8 mouse cellular contexts compared by ENCODE assay signal in the genomic region with DNA sequence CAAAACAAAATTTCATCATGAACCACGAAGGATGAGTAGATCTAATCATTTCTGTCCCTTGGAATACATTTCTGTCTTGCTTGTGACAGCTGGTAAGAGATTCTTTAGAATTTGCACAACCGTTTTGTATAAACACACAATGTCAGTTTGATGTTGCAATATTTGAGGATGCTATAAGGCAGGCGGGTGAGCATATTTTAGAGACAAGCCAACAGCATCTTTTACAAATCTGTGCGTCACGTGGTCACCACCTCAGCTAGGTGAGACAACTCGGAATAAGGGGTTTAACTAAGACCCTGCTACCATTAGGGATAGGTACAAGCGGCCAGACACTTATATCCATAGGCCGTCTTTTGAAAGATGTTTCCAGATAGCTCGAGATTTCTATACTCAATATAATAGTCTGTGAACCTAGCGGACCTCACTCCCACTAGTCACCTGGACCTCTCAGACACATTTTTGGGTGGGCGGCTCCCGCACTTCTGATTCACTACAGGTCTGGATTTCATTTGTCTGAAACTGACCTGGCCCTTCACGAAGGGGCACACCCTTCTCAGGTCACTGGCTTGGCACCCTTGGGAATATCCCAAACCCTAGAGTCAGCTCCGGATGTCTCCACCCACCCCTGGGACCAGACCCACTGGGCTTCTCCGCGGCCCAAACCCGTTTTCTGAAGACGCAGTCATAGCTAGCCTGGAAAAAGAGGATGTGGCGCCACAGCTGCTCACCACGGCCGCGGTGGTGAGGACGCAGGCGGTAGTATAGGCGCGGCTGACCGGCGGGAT. TPM values are rescaled to one million over a fixed set of nuclear protein-coding genes. Genes with fewer than 3 reads are reported as not detected.
DNase-seq lines count a peak whose midpoint lies in the region; ATAC-seq and TF ChIP-seq lines count a peak whose summit lies in the region.

No protein-coding gene starts in this region.

- 0 out of 2 replicates have a peak, but pooled peaks cover 3% of the 10 kb centered on the region for H3K4me1 ChIP-seq in brown adipose tissue, adult 24 weeks (ENCODE audit: control insufficient read depth, insufficient read depth, insufficient read length, low read length)
- peaks cover 30% of the 10 kb centered on the region for H3K4me1 ChIP-seq in hindbrain, embryonic 12.5 days
- peaks cover 27% of the 10 kb centered on the region for H3K4me1 ChIP-seq in midbrain, embryonic 14.5 days (ENCODE audit: control insufficient read depth, insufficient read depth, low read length)

- peaks cover 5% of the 10 kb centered on the region; the same call in 1 of the 2 replicates for H3K36me3 ChIP-seq in hindbrain, embryonic 12.5 days
- 0 out of 2 replicates have a peak, but pooled peaks cover 11% of the 10 kb centered on the region for H3K36me3 ChIP-seq in midbrain, embryonic 14.5 days (ENCODE audit: control insufficient read depth, insufficient read depth, low read length)

- peak overlapping the region; percentile 86 for H3K9ac ChIP-seq in hindbrain, embryonic 12.5 days
- peak overlapping the region; percentile 90 for H3K9ac ChIP-seq in midbrain, embryonic 14.5 days (replicated peaks; ENCODE audit: low read length)

- H3K4me3 ChIP-seq in layer of hippocampus, adult 2 months = peak overlapping the region; percentile 82
- peak overlapping the region; percentile 77 for H3K4me3 ChIP-seq in brown adipose tissue, adult 24 weeks (ENCODE audit: insufficient read depth, low read depth, low read length)
- peak overlapping the region; percentile 90 for H3K4me3 ChIP-seq in hindbrain, embryonic 12.5 days
- H3K4me3 ChIP-seq in midbrain, embryonic 14.5 days (replicated peaks; ENCODE audit: low read depth, low read length) = peak overlapping the region; percentile 96

- H3K9me3 ChIP-seq in hindbrain, embryonic 12.5 days (replicated peaks) = no peaks in the 10 kb centered on the region
- H3K9me3 ChIP-seq in midbrain, embryonic 14.5 days (ENCODE audit: control insufficient read depth, low read length) = no peaks in the 10 kb centered on the region

- ATAC-seq in hindbrain, embryonic 12.5 days (ENCODE audit: low FRiP score) = no peak; the same call in 1 of the 2 replicates
- no peak; the same call in 1 of the 2 replicates for ATAC-seq in midbrain, embryonic 14.5 days (ENCODE audit: low FRiP score, low TSS enrichment)

- H3K27ac ChIP-seq in layer of hippocampus, adult 2 months = peak overlapping the region; percentile 94
- peak overlapping the region; percentile 81 for H3K27ac ChIP-seq in brown adipose tissue, adult 24 weeks (replicated peaks; ENCODE audit: low read depth, low read length)
- peak overlapping the region; percentile 81 for H3K27ac ChIP-seq in hindbrain, embryonic 12.5 days
- peak overlapping the region; percentile 83 for H3K27ac ChIP-seq in midbrain, embryonic 14.5 days (replicated peaks; ENCODE audit: low read depth, low read length)

- no peak for TF ChIP-seq CTCF in layer of hippocampus, adult 2 months (conservative IDR thresholded peaks at IDR 0.05)

- H3K27me3 ChIP-seq in hindbrain, embryonic 12.5 days = no peaks in the 10 kb centered on the region
- no peaks in the 10 kb centered on the region for H3K27me3 ChIP-seq in midbrain, embryonic 14.5 days (ENCODE audit: control insufficient read depth, insufficient read depth, low read length)

- no peak for DNase-seq in layer of hippocampus, adult 2 months (ENCODE audit: low spot score in 2 of 2)
- no peak for DNase-seq in layer of hippocampus, postnatal 10 days (ENCODE audit: low spot score in 2 of 2)
- DNase-seq in midbrain, embryonic 14.5 days = no peak
- DNase-seq in urinary bladder, postnatal 4 days (ENCODE audit: low spot score in 2 of 2) = no peak
- DNase-seq in right cerebral cortex, postnatal 25 days = no peak
- no peak for DNase-seq in layer of hippocampus, postnatal 14 days (ENCODE audit: low spot score in 2 of 2)

- WGBS in hindbrain, embryonic 12.5 days = 7% methylated on average over 28 of the region's 28 CpGs
- WGBS in midbrain, embryonic 14.5 days = 6% methylated on average over 28 of the region's 28 CpGs

- peak overlapping the region; percentile 83 for H3K4me2 ChIP-seq in hindbrain, embryonic 12.5 days (replicated peaks)
- H3K4me2 ChIP-seq in midbrain, embryonic 14.5 days (ENCODE audit: low read length) = peak overlapping the region; percentile 74

RNA-seq across cellular contexts. Expression of gene Mis12, which starts 0.8 kb away (rescaled TPM):
- total RNA-seq in layer of hippocampus, adult 2 months (2021) = 10 to 100 TPM; 13.7 to 15.5 TPM
- 10 to 100 TPM; 10.1 to 13.5 TPM for total RNA-seq in layer of hippocampus, postnatal 10 days (2021)
- polyA plus RNA-seq in brown adipose tissue, adult 24 weeks (2012; ENCODE audit: insufficient read depth, insufficient read length, missing spikeins) = 6.8 and 13.4 TPM in 2 replicates
- 49.7 and 53.4 TPM in 2 replicates for polyA plus RNA-seq in hindbrain, embryonic 12.5 days (2016; fragmentation: Nextera tagmentation; extraction: Ambion mirVana)
- polyA plus RNA-seq in midbrain, embryonic 14.5 days (2014; fragmentation: Nextera tagmentation; extraction: Ambion mirVana) = 20.9 and 29.7 TPM in 2 replicates
- 10 to 100 TPM in 1 of 2 experiments, 1 to 10 TPM in 1; 9.7 to 13.1 TPM for total RNA-seq in layer of hippocampus, postnatal 14 days (2021)

RNA-seq across cellular contexts. Expression of gene Derl2, which starts 1.0 kb away (rescaled TPM):
- 10 to 100 TPM; 22.6 to 25.5 TPM for total RNA-seq in layer of hippocampus, adult 2 months (2021)
- total RNA-seq in layer of hippocampus, postnatal 10 days (2021) = 10 to 100 TPM; 20.8 to 23.0 TPM
- 45.4 and 48.1 TPM in 2 replicates for polyA plus RNA-seq in brown adipose tissue, adult 24 weeks (2012; ENCODE audit: insufficient read depth, insufficient read length, missing spikeins)
- 41.1 and 44.8 TPM in 2 replicates for polyA plus RNA-seq in hindbrain, embryonic 12.5 days (2016; fragmentation: Nextera tagmentation; extraction: Ambion mirVana)
- polyA plus RNA-seq in midbrain, embryonic 14.5 days (2014; fragmentation: Nextera tagmentation; extraction: Ambion mirVana) = 23.3 and 35.7 TPM in 2 replicates
- total RNA-seq in layer of hippocampus, postnatal 14 days (2021) = 10 to 100 TPM; 19.4 to 22.0 TPM

RNA-seq across cellular contexts. Expression of gene Dhx33, which starts 14.4 kb away (rescaled TPM):
- 10 to 100 TPM; 66.7 to 78.8 TPM for total RNA-seq in layer of hippocampus, adult 2 months (2021)
- total RNA-seq in layer of hippocampus, postnatal 10 days (2021) = 10 to 100 TPM; 25.6 to 25.7 TPM
- polyA plus RNA-seq in brown adipose tissue, adult 24 weeks (2012; ENCODE audit: insufficient read depth, insufficient read length, missing spikeins) = 6.9 and 10.0 TPM in 2 replicates
- 21.3 and 22.3 TPM in 2 replicates for polyA plus RNA-seq in hindbrain, embryonic 12.5 days (2016; fragmentation: Nextera tagmentation; extraction: Ambion mirVana)
- 12.4 and 17.1 TPM in 2 replicates for polyA plus RNA-seq in midbrain, embryonic 14.5 days (2014; fragmentation: Nextera tagmentation; extraction: Ambion mirVana)
- total RNA-seq in layer of hippocampus, postnatal 14 days (2021) = 10 to 100 TPM; 33.6 to 40.7 TPM

RNA-seq across cellular contexts. Expression of gene 6330403K07Rik, which starts 14.7 kb away (rescaled TPM):
- 100 to 1,000 TPM; 188 to 197 TPM for total RNA-seq in layer of hippocampus, adult 2 months (2021)
- total RNA-seq in layer of hippocampus, postnatal 10 days (2021) = 100 to 1,000 TPM; 169 to 174 TPM
- polyA plus RNA-seq in brown adipose tissue, adult 24 weeks (2012; ENCODE audit: insufficient read depth, insufficient read length, missing spikeins) = not detected in 2 replicates
- polyA plus RNA-seq in hindbrain, embryonic 12.5 days (2016; fragmentation: Nextera tagmentation; extraction: Ambion mirVana) = 417 TPM in 2 replicates
- 317 and 572 TPM in 2 replicates for polyA plus RNA-seq in midbrain, embryonic 14.5 days (2014; fragmentation: Nextera tagmentation; extraction: Ambion mirVana)
- total RNA-seq in layer of hippocampus, postnatal 14 days (2021) = 100 to 1,000 TPM; 131 to 145 TPM

RNA-seq across cellular contexts. Expression of gene C1qbp, which starts 35.8 kb away (rescaled TPM):
- total RNA-seq in layer of hippocampus, adult 2 months (2021) = 10 to 100 TPM; 97.1 to 99.5 TPM
- 100 to 1,000 TPM; 107 to 119 TPM for total RNA-seq in layer of hippocampus, postnatal 10 days (2021)
- polyA plus RNA-seq in brown adipose tissue, adult 24 weeks (2012; ENCODE audit: insufficient read depth, insufficient read length, missing spikeins) = 190 and 210 TPM in 2 replicates
- 204 and 206 TPM in 2 replicates for polyA plus RNA-seq in hindbrain, embryonic 12.5 days (2016; fragmentation: Nextera tagmentation; extraction: Ambion mirVana)
- polyA plus RNA-seq in midbrain, embryonic 14.5 days (2014; fragmentation: Nextera tagmentation; extraction: Ambion mirVana) = 170 and 178 TPM in 2 replicates
- 100 to 1,000 TPM; 102 to 108 TPM for total RNA-seq in layer of hippocampus, postnatal 14 days (2021)
